Mouse (Mus musculus) limb, embryonic 11.5 days (tissue): ENCODE results near the gene Ubxn11. TPM values are rescaled to one million over a fixed set of nuclear protein-coding genes. Genes with fewer than 3 reads are reported as not detected.
"Not testable (repeated sequence)": the region's sequence is repeated elsewhere in the genome, so short reads cannot be mapped to it uniquely, and the experiment has no call there.

Experiments used
- ATAC-seq: fragments of 200-750 bp; cut with Nextera tagmentation; 2 replicates; pipeline ENCODE4 v1.8.0; 2017; ENCODE audit warnings: low read depth; ENCODE audit not compliant: insufficient number of reproducible peaks, low FRiP score, low TSS enrichment
- DNase-seq: peaks from one replicate; pipeline ENCODE4 v3.0.0-alpha.2; 2015; ENCODE audit warnings: low spot score
- H3K27ac ChIP-seq: fragments of 300-500 bp; sonication (generic); replicated peaks from 2 replicates; pipeline ENCODE4 v1.5.1; 2014; ENCODE audit warnings: low read depth, mild to moderate bottlenecking, low read length
- H3K27me3 ChIP-seq: fragments of 300-500 bp; sonication (generic); 2 replicates; pipeline ENCODE4 v1.6.1; 2014; ENCODE audit warnings: mild to moderate bottlenecking, low read length, mixed read lengths; ENCODE audit not compliant: control insufficient read depth, insufficient read depth
- H3K36me3 ChIP-seq: fragments of 300-500 bp; sonication (generic); 2 replicates; pipeline ENCODE4 v1.6.1; 2014; ENCODE audit warnings: mild to moderate bottlenecking, low read length, moderate library complexity, mixed read lengths; ENCODE audit not compliant: control insufficient read depth, insufficient read depth
- H3K4me1 ChIP-seq: fragments of 300-500 bp; sonication (generic); 2 replicates; pipeline ENCODE4 v1.6.1; 2014; ENCODE audit warnings: low read length, mixed read lengths; ENCODE audit not compliant: control insufficient read depth, insufficient read depth
- H3K4me2 ChIP-seq: fragments of 300-500 bp; sonication (generic); 2 replicates; pipeline ENCODE4 v1.6.1; 2014; ENCODE audit warnings: low read depth, mild to moderate bottlenecking, moderate library complexity; ENCODE audit not compliant: severe bottlenecking
- H3K4me3 ChIP-seq: fragments of 300-500 bp; sonication (generic); 2 replicates; pipeline ENCODE4 v1.5.1; 2014; ENCODE audit warnings: low read depth, low read length
- H3K9ac ChIP-seq: fragments of 300-500 bp; sonication (generic); 2 replicates; pipeline ENCODE4 v1.6.1; 2014; ENCODE audit warnings: mild to moderate bottlenecking, low read length
- H3K9me3 ChIP-seq: fragments of 300-500 bp; sonication (generic); 2 replicates; pipeline ENCODE4 v1.6.1; 2016; ENCODE audit warnings: low read length; ENCODE audit not compliant: control insufficient read depth
- WGBS: fragments of 180-500 bp; shearing (Covaris S2); extraction: QIAGEN DNeasy Blood & Tissue Kit; methylation state at CpG from one replicate; pipeline ENCODE4 v1.1.7; 2014; 5-methylcytosine and 5-hydroxymethylcytosine counted together
- polyA plus RNA-seq: library from polyadenylated mRNA; unstranded; fragments of >200 nt; fragmentation: Nextera tagmentation; extraction: Ambion mirVana; gene quantifications from 2 replicates; pipeline ENCODE4 v1.2.1, GENCODE M21; 2014

The Ubxn11 gene
- polyA plus RNA-seq, 1 experiment from 2014 or later, result 6.0 TPM

GRCm38 (mm10) chr4:134155531-134155930 is 53.2 kb downstream of the Ubxn11 start:
- Histone ChIP-seq H3K9ac (no peak overlapping the region), H3K4me2 (no peak overlapping the region), H3K9me3 (no peaks in the 10 kb centered on the region), H3K4me3 (no peak overlapping the region), H3K27me3 (no peaks in the 10 kb centered on the region), H3K36me3 (peaks cover 8% of the 10 kb centered on the region; the same call in 1 of the 2 replicates), H3K27ac (no peak overlapping the region), H3K4me1 (no peaks in the 10 kb centered on the region)
- 92% methylated on average over 6 of the region's 6 CpGs for WGBS
- DNase-seq (no peak), ATAC-seq (no peak)

GRCm38 (mm10) chr4:134155961-134156465 is 53.6 kb downstream of the Ubxn11 start:
- Histone ChIP-seq H3K9me3 (no peaks in the 10 kb centered on the region), H3K36me3 (peaks cover 8% of the 10 kb centered on the region; the same call in 1 of the 2 replicates), H3K4me1 (no peaks in the 10 kb centered on the region), H3K27me3 (no peaks in the 10 kb centered on the region), H3K4me2 (no peak overlapping the region), H3K9ac (no peak overlapping the region), H3K4me3 (no peak overlapping the region), H3K27ac (no peak overlapping the region)
- DNase-seq (no peak), ATAC-seq (no peak)
- 92% methylated on average over 10 of the region's 10 CpGs for WGBS

DNA sequence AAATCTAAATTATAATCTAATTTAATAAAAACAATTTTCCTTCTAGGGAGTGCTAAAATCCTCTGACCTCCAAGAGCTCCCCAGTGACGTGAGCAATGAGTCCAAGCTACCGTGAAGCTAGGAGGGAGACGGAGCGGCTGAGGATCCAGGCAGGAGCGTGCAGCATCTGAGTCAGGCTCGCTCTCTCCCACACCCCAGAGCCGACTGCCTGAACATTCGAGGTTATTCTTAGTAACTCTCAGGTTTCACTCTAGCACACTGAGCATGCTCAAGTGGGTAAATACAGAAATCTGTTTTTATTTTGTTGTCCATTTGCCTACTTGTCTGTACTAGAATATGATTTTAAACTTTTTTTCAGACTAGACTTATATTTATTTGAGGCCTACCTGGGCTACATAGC is 54.4 kb downstream of the Ubxn11 start:
- Histone ChIP-seq H3K27ac (no peak overlapping the region), H3K4me2 (no peak overlapping the region), H3K4me1 (no peaks in the 10 kb centered on the region), H3K4me3 (no peak overlapping the region), H3K36me3 (peaks cover 8% of the 10 kb centered on the region; the same call in 1 of the 2 replicates), H3K9me3 (no peaks in the 10 kb centered on the region), H3K9ac (no peak overlapping the region), H3K27me3 (no peaks in the 10 kb centered on the region)
- WGBS, result 66% methylated on average over 8 of the region's 8 CpGs
- no peak for ATAC-seq
- DNase-seq, result peak; percentile 23

DNA sequence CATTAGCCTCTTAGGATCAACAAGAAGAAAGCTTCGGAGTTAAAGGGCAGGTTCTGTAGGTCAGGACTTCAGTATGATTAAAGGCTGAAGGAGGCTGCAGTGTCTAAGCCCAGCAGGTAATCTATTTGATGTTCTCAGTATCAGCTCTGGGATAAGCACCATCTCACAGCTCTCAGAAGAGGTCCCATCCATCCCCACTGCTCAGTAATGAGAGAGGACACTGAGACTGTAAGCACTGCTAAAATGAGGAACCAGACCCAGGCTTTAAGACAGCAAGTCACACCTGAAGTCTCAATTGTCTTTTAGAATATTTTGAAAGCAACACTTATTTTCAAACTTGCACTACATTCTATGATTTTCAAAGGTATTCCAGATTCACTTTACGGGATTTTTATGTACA is 55.2 kb downstream of the Ubxn11 start:
- Histone ChIP-seq H3K36me3 (peaks cover 8% of the 10 kb centered on the region; the same call in 1 of the 2 replicates), H3K4me2 (no peak overlapping the region), H3K9me3 (no peaks in the 10 kb centered on the region), H3K27ac (no peak overlapping the region), H3K4me3 (no peak overlapping the region), H3K4me1 (no peaks in the 10 kb centered on the region), H3K27me3 (no peaks in the 10 kb centered on the region), H3K9ac (no peak overlapping the region)
- ATAC-seq (no peak), DNase-seq (no peak)
- 88% methylated on average over 2 of the region's 2 CpGs for WGBS

GRCm38 (mm10) chr4:134158774-134159173 is 56.4 kb downstream of the Ubxn11 start:
- Histone ChIP-seq H3K4me2 (no peak overlapping the region), H3K36me3 (peaks cover 5% of the 10 kb centered on the region; the same call in 1 of the 2 replicates), H3K9ac (no peak overlapping the region), H3K27me3 (no peaks in the 10 kb centered on the region), H3K4me1 (no peaks in the 10 kb centered on the region), H3K27ac (no peak overlapping the region), H3K9me3 (no peaks in the 10 kb centered on the region), H3K4me3 (no peak overlapping the region)
- 80% methylated on average over 6 of the region's 6 CpGs for whole genome bisulfite sequencing
- DNase-seq (no peak), ATAC-seq (no peak)

DNA sequence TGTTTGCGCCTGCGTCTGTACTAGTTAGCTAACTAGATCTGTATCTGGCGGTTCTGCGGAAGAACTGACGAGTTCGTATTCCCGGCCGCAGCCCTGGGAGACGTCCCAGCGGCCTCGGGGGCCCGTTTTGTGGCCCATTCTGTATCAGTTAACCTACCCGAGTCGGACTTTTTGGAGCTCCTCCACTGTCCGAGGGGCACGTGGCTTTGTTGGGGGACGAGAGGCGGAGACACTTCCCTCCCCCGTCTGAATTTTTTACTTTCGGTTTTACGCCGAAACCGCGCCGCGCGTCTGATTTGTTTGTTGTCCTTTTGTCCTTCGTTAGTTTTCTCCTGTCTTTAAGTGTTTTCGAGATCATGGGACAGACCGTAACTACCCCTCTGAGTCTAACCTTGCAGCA is 57.7 kb downstream of the Ubxn11 start:
- H3K27me3 ChIP-seq, H3K27ac ChIP-seq, ATAC-seq, H3K9me3 ChIP-seq, H3K9ac ChIP-seq, H3K4me1 ChIP-seq, H3K36me3 ChIP-seq: not testable (repeated sequence)
- H3K4me3 ChIP-seq, result peak overlapping the region; percentile 37
- H3K4me2 ChIP-seq, result peak overlapping the region; percentile 50
- DNase-seq, result peak; percentile 60
- 2% methylated on average over 29 of the region's 30 CpGs for WGBS

- Histone ChIP-seq H3K27ac (no peak overlapping the region), H3K36me3 (no peaks in the 10 kb centered on the region), H3K4me1 (no peaks in the 10 kb centered on the region), H3K9me3 (no peaks in the 10 kb centered on the region), H3K4me3 (no peak overlapping the region), H3K27me3 (no peaks in the 10 kb centered on the region), H3K4me2 (no peak overlapping the region), H3K9ac (no peak overlapping the region)
- DNase-seq (no peak), ATAC-seq (no peak)
- WGBS, result 95% methylated on average over 5 of the region's 6 CpGs
Observed at GRCm38 (mm10) chr4:134164591-134164990, 62.2 kb downstream of the Ubxn11 start.

GRCm38 (mm10) chr4:134165024-134165423 is 62.7 kb downstream of the Ubxn11 start:
- no peaks in the 10 kb centered on the region for H3K9me3 ChIP-seq
- no peaks in the 10 kb centered on the region for H3K4me1 ChIP-seq
- H3K4me2 ChIP-seq, result no peak overlapping the region
- no peaks in the 10 kb centered on the region for H3K27me3 ChIP-seq
- DNase-seq (no peak), ATAC-seq (no peak)
- WGBS, result 83% methylated on average over 6 of the region's 6 CpGs
- H3K4me3 ChIP-seq, result no peak overlapping the region
- H3K27ac ChIP-seq, result no peak overlapping the region
- H3K36me3 ChIP-seq, result no peaks in the 10 kb centered on the region
- H3K9ac ChIP-seq, result no peak overlapping the region
